Mouse (Mus musculus) adipocyte (in vitro differentiated cells): ENCODE results near the gene Gm21969.

Source experiments
- DNase-seq: peaks from one replicate; pipeline ENCODE4 v3.0.0-alpha.2; 2016; ENCODE audit warnings: low spot score

Gm21969 gene

GRCm38 (mm10) chr4:139585713-139586112 lies 17.3 kb upstream of the Gm21969 start:
- DNase-seq: no peak

GRCm38 (mm10) chr4:139587370-139587769 lies 15.6 kb upstream of the Gm21969 start:
- DNase-seq: peak; percentile 42

- DNase-seq: no peak
Measured at GRCm38 (mm10) chr4:139587773-139588172, 15.2 kb upstream of the Gm21969 start.

- DNase-seq: no peak
Measured at GRCm38 (mm10) chr4:139589351-139590027, 13.5 kb upstream of the Gm21969 start.

GRCm38 (mm10) chr4:139590446-139590845 lies 12.5 kb upstream of the Gm21969 start:
- no peak for DNase-seq

GRCm38 (mm10) chr4:139592895-139593294 lies 10.1 kb upstream of the Gm21969 start:
- DNase-seq: no peak

GRCm38 (mm10) chr4:139593383-139593782 lies 9.6 kb upstream of the Gm21969 start:
- no peak for DNase-seq

- no peak for DNase-seq
Measured at GRCm38 (mm10) chr4:139594062-139594461, 8.9 kb upstream of the Gm21969 start.

- no peak for DNase-seq
Measured at GRCm38 (mm10) chr4:139596715-139597114, 6.3 kb upstream of the Gm21969 start.

GRCm38 (mm10) chr4:139597286-139598284 lies 5.4 kb upstream of the Gm21969 start:
- DNase-seq: no peak

- no peak for DNase-seq
Measured at GRCm38 (mm10) chr4:139598356-139598755, 4.6 kb upstream of the Gm21969 start.

- peak; percentile 93 for DNase-seq
Measured at GRCm38 (mm10) chr4:139598950-139599518, 4.0 kb upstream of the Gm21969 start.

- peak; percentile 71 for DNase-seq
Measured at GRCm38 (mm10) chr4:139601519-139602356, 1.2 kb upstream of the Gm21969 start.

- DNase-seq: no peak
Measured at GRCm38 (mm10) chr4:139605216-139605615, 2.2 kb downstream of the Gm21969 start.

GRCm38 (mm10) chr4:139606732-139607131 lies 3.7 kb downstream of the Gm21969 start:
- peak; percentile 50 for DNase-seq

GRCm38 (mm10) chr4:139608975-139609374 lies 6.0 kb downstream of the Gm21969 start:
- DNase-seq: no peak

GRCm38 (mm10) chr4:139610954-139611353 lies 8.0 kb downstream of the Gm21969 start:
- DNase-seq: no peak

GRCm38 (mm10) chr4:139611542-139611953 lies 8.6 kb downstream of the Gm21969 start:
- peak; percentile 80 for DNase-seq

GRCm38 (mm10) chr4:139614524-139615260 lies 11.7 kb downstream of the Gm21969 start:
- no peak for DNase-seq

- DNase-seq: no peak
Measured at GRCm38 (mm10) chr4:139616276-139617000, 13.5 kb downstream of the Gm21969 start.
